Mouse (Mus musculus): Measurements from ENCODE around the gene Nr2f2.

Nr2f2 gene

DNA sequence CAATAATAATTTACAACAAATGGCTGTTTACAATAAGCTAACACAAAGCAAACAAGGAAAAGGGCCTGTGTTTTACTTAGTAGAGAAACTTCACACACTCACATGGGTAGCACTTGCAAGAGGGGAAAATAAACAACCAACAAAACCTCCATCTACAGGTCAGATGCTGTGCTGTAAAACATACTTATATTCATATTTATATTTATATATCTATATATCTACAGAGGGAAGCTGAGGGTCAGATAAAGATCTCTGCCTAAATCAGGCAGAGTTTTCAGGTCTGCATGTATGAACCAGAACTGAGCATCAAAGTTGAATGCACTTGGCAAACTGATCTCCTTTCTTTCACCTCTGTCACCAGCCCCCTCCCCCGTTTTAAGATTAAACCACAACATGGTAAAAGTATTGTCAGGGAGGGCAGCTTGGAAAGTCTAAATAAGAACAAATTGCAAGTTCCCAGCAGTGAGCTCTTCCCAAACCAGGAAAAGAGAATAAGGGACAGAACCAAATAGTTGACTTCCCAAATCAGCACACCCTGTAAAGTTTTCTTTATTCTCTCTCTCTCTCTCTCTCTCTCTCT lies 14.5 kb downstream of the Nr2f2 start:
- DNase-seq (ENCODE audit: low spot score in 2 of 2) = peak in 1 of 2 experiments; percentile 3

DNA sequence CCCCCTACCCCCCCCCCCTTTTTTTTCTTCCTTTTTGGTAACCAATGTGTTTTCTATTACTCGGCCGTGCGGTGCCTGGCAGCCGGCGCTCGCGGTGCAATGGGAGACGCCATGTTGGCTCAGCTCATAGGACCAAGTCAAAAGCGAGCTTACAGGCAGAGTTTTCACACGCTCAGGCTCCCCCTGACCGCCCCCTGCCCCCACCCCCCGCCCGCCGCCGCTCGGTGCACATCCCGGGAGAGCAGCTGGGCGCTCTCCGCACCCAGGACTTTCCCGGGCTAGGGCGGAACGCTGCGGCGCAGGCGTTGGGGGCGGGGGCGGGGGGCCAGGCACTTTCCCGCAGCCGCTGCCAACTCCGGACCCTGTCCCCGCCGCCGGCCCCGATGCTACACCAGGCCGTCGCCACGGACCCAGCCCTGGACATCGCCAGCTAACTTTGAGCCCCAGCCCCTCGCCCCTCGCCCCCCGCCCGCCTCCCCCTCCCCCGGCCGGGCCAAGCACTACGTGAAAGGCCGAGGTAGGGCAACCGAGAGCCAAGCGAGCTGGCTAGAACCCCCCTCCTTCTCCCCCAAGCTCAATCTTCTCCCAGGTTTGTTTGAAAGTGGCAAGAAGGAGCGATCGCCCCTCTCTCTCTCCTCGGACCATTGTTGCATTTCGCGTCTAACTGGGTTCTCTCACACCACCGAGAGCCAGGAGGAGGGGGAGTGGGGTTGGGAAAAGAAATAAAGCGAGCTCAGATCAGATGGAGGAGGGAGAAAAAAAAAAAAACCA lies 15.6 kb downstream of the Nr2f2 start:
- DNase-seq (ENCODE audit: low spot score in 2 of 2) = peak in 1 of 2 experiments; percentile 49

DNA sequence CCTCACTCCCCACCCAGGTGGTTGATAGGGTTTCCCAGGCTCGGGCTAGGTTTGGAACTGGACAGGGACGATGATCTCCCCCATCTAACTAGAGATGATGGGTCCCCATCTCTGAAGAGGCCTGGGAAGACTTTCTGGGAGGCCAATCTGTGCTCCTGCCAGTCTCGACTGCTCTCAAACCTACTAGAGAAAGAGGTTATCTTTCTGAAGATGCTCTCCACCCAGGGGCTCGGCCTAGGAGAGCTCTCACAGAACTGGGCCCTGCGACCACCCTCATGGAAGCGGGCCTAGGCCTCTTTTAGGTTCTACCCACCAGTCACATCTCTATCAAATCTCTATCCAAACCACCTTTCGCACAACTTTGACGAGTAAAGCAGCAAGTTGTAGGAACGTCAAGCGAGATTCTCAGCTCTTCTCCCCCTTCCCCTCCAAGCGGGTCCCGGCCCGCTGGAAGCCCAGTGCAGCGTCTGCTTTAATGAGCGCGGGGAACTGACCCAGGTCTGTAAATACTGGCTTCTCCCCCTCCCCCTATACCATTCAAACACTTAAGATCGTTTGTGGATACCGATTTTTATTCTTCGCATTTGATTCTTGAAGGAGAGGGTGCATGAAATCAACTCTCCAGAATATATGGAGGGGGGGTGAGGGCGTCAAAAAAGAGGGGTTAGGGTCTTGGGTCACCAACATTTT lies 16.4 kb downstream of the Nr2f2 start:
- no peak for DNase-seq (ENCODE audit: low spot score in 2 of 2)

DNA sequence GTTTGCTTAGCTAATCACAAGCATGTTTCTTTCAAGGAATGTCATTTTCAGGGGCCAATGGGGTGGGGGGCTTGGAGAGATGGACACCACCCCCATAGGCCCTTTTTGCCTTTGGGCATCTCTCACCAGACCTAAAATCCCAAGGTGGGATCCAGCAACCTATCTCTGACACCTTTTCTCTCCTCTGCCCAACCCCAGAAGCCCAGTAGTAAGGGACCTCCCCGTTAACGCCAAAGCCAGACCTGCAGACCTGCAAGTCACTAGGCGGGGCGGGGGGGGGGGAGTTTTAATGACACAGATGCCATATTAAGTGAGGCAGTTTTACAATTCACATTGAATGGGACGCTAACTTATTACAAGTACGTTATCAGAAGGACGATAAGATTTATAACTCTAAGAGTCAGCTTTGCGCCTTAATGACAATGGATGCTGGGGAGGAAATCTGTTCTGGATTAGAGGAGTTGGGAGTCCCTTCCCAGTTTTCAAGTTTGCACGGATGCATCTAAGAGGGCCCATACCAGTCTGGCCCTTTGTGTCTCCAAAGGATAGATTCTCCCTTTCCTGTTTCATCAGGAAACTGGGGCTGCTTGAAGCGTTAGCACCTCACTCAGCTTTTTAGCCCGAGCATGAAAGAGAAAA lies 17.4 kb downstream of the Nr2f2 start:
- no peak for DNase-seq (ENCODE audit: low spot score in 2 of 2)

DNA sequence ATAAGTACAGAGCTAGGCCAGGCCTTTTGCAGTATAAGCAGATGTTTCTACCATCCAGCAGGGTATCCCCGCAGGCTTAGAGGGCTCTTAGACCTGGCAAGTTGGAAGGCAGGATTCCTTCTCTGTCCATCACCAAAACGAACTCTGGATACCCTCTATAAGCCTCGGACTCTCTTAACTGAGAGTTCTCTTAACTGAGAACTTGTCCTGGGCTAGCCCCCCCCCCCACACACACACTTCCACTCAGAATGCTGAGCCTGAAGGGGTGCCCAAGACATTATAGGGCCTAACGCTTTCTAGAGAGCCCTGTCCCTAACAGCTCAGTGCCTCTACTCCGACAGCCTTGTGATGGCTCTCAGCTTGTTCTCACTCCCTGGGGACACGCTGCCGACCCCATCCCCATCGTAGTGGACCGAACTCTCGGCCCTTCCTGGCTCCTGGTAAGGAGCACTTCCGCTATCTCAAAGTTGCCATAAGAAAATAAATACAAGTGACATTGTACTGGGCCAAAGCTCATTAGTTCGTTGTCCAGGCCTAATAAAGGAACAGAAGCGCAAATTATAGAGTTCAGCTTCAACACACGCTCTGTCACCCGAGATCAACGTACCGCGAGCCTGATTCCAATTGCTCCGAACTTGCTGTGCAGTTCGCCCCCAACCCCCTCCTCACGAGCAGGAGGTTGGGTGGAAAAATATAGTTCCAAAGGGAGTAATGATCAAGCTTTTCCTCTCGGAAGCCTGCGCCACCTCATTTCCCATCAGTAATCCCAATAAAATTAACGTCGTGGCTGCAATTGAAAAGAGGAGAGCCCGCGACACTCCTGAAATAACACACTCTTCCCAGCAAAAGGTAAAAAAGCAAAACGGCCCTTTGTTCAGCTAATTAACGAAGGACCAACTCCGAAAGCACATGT lies 18.2 kb downstream of the Nr2f2 start:
- DNase-seq (ENCODE audit: low spot score in 2 of 2) = no peak

DNA sequence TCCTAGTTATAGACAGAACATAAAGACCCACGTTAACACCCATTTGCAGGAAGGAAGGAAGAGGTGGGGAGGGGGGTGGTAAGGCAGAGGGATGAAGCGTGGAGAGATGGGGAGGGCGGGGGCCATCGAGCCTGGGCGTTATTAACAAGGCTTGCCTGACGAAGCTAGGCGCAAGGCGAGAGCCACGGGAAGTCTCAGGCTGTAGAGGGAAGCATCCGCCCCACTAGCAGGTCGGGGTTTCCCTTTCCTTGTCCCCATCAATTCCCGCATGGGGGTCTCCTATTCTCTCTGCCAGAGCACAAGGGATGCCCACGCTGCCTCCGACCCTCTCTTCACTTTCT lies 18.9 kb downstream of the Nr2f2 start:
- peak in 1 of 2 experiments; percentile 4 for DNase-seq (ENCODE audit: low spot score in 2 of 2)

DNA sequence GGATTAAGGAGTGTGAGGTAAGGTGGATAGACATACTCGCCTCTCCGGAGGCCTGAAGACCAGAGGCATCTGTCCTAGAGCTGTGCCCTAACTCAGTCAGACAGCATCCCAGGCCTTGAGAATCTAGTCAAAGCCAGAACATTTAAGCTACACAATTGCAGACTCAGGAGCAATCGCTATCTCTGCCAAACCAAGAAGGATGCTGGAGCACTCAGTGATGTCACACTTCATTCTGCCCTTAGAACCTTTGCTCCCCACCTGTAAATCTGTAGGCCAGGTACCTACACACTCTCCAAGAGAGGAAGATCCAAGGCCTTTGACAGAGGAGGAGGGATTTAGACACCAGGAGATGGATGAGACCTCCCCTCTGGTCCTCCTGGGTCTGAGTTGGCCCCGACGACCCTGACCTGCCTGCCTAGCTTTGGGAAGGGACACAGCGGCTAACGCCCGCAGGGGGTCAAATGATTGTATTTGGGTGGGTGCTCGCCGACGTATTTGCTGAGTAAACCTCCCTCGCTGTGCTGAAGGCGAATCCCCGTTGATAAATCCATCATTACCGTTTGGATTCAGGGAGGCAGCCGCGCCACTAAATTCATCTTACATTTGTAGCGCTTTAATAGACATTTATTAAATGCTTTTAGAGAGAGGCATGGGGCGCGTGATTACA lies 19.5 kb downstream of the Nr2f2 start:
- DNase-seq (ENCODE audit: low spot score in 2 of 2) = peak in 1 of 2 experiments; percentile 6

DNA sequence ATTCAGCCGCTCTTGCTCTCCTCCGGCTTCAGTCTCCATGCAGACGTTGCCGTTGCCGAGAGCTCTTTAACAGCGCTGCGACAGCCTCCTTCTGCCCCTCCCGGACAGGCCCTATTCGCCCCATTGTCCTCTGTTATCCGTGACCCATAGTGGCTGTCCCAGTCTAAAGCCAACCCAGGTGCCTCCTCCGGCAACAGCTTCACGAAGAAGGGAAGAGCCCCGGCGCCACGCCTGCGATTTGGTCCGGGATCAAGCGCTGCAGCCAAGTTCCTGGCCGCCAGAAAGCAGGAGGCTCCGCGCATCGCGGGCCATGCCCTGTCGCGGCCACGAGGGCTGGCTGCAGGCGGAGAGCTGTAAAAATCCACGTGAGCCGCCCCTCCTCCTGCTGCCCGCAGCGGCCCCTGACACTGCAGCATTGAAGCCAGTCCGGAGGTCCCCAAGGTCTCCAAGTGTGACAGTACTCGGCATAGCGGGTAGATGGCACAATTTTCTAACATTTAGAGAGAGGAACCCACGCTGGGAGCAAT lies 20.5 kb downstream of the Nr2f2 start:
- DNase-seq (ENCODE audit: low spot score in 2 of 2) = peak in 1 of 2 experiments; percentile 46

DNA sequence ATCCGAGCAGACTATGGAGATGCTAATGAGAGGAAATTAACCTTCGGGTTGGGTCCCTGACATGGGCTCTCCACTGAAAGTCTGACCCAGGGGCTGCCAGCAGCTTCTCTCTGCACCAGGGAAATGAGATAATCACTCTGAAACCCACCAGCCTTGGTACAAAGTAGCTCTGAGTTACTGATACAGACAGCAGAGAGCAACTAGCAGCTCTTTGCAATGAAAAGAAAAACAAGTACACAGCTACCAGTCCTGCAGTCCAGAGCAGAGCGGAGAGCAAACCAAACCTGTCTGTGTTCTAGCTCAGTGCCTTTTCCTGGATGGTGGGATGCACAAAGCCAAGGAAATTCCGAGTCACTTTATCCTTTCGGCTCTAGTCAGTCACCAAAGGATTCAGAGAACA lies 23.1 kb downstream of the Nr2f2 start:
- DNase-seq (ENCODE audit: low spot score in 2 of 2) = peak; percentile 3 to 6

DNA sequence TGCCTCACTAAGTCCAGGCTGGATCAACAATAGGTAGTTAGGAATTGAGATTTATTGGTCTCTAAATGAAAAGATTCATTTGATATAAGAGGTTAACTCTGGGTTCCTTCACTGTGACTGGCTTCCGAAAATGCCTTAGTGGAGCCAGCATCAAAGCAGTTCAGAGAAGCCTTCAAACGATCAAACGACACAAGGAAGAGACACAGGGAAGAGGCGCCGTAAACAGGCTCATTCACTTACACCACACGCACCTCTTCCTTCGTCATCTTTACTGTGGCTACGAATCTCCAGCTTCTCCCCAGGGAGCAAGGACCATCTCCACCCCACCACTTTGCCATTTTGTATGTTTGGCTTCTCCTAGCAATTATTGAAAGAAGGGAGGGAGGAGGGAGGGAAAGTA lies 23.8 kb downstream of the Nr2f2 start:
- peak in 1 of 2 experiments; percentile 3 for DNase-seq (ENCODE audit: low spot score in 2 of 2)

DNA sequence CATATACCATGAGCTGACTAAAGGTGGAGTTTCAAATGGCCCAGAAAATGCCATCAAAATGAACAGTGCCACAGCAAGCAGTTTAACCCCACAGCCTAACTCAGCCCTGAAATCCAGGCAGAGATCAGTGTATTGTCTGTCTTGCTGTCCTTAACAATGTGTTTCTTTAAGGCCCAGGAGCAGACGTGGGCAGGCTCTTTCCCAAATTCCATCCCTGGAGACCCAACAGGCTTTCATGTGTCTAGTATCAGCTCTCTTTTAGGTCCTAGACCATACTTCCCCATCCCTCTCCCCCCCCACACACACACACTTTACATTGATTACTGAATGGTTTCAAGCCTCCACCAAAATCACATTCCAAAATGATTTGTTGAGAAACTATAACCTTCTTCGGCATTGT lies 24.5 kb downstream of the Nr2f2 start:
- DNase-seq (ENCODE audit: low spot score in 2 of 2) = no peak

DNA sequence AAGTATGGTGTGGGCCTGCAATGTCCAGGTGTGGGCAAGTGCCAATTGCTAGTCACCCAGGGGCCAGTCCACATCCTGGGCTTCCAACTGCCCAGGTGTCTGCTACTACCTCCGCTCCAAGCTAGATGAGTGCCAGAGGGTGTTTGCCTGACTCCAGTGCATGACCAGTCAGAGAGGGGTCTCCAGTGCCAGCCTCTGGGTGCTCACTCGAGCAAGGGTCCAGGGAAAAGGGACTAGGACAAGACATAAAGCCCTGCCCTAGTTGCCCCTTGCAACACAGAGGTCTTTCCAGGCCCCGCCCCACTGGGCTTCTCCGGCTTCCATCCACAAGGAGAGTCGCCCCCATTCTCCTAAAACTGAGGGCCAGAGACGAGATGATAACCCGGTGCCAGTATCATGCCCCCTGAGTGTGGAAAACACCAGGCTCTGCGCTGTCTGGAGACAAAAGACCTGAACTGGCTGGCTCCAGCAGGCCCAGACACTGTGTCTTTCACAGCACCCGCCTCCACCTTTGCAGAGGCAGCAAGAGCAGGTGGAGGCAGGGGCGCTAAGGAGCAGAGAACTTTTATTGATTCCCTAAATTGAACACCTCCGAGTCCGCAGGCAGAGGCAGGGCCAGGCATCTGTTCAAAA lies 26.4 kb downstream of the Nr2f2 start:
- peak in 1 of 2 experiments; percentile 8 for DNase-seq (ENCODE audit: low spot score in 2 of 2)

DNA sequence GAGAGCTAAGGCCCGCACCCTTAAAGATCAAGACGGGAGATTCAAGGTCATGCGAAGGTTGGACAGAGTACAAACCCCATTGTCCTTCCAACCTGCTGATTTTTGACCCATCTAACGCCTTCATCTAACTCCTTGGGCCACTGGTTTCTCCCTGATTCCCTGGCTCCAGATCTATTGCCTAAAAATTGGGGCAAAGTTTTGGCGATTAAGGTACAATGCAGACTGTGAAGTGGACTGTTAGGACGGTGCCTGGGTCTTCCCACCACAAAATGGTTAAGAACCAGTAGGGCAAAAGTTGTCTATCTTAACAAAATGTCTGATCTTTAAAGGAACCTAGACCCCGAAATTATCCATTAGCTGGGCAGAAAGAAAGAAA lies 28.3 kb downstream of the Nr2f2 start:
- DNase-seq (ENCODE audit: low spot score in 2 of 2) = no peak

DNA sequence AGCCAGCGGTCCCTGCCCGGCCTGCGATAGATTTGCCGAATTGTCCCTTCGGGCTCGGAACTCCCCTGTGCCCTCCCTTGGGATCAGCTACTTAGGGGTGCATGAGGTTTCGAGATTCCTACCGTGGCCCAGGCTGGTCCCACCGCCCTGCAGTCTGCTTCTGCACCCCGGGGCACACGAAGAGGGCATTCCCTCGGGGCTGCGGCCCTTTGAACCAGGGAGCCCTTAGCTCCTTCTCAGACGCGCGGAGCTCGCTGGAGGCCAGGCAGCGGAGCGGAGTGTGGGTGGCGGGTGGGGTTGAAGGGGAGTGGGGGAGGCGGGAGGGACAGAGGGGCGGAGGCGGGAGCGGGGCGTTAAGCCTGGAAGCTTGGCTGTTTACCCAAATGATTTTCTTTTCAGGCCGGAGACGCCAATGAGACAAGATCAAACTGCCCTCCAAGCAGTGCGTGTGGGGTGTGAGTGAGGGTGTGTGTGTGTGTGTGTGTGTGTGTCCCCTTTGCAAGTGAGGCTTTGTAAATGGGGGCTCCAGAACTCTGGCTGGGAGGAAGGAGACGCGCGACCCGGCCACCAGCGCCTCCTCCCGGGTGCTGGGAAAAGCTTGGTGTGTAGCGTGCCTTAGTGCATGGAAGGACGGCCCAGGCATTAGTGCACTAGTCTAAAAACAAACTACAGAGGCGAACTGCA lies 28.8 kb downstream of the Nr2f2 start:
- peak in 1 of 2 experiments; percentile 2 for DNase-seq (ENCODE audit: low spot score in 2 of 2)

DNA sequence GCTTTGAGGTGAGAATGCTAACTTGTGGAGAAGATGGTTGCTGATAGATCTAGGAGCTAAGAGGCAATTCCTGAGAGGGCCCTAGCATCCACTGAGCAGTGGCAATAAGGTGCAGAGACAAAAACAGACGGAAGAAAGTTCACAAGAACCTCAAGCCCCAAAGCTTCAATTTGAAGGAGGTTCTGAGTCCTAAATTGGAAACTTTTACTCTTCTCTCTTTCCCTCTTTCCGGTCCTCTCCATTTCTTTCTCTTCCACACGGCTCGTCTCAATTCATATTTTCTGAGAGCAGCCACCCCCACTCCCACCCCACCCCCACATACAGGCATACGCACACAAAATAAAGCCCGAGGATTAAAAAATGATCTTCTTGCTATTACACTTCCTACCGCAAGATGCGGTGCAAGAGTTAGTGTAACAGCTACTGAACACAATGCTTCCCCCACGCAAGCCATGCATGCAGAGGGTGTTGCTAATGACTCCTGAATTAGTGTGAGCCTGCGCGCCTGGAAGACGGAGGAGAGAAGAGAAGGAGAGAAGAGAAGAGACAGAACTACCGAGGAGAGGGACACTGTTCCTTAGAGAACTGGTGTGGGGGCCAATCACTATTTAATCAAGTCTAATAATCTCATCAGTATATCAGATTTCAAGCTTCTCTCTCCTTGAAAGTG lies 29.8 kb downstream of the Nr2f2 start:
- DNase-seq (ENCODE audit: low spot score in 2 of 2) = peak in 1 of 2 experiments; percentile 31

DNA sequence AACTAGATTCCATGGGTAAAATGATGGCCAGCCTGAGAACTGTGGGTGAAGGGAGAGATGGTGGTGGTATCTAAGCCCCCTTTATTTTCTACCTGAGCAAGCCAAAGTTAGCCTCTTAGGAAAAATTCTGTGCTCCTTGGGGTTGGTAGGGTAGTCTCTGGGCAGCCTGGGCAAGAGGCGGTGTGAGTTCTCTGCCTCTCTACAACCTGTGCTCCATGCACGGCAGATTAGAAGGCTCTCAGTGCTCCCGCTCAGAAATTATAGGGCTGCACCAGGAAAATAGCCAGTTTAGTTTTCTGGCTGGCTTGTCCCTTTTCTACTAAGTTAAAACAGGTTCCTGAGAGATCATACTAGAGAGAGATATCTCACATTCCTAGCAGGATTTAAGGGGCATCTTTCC lies 30.4 kb downstream of the Nr2f2 start:
- DNase-seq (ENCODE audit: low spot score in 2 of 2) = no peak

DNA sequence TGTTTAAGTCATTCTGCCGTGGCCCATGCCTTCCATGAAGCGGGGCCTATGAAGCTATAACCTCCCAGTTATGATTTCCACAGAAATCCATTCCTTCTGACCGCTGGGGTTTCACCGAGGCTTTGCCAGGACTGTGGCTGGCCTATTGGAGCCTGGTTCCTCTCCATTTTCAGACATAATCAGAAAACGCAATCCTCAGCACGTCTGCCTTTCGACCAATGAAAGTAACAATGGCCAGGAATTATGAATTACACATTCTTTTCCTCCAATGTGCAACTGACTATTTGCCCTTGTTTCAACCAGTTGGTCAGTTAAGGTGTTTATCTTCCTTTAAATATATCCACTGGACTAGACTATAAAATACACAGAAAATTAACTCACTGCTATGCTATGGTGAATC lies 31.1 kb downstream of the Nr2f2 start:
- DNase-seq (ENCODE audit: low spot score in 2 of 2) = no peak

DNA sequence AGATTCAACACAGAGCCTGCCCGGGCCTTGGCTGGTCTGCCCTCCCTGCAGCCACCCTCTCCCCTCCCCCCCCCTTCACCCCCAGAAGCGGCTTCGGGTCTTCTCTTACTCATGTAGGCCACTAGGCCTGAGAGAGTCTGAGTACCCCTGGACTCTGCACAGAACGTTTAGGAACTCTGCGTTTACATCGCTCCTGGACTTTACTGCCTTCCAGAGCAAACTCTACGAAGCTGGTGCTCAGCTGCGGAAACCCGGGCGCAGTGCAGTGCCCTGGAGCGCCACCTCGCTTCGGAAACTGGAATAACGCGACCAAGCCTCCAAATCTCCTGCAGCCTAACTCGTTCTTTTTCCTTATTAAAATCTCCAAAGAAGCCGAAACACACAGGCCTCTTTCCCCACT lies 31.7 kb downstream of the Nr2f2 start:
- DNase-seq (ENCODE audit: low spot score in 2 of 2) = peak; percentile 89 to 90

DNA sequence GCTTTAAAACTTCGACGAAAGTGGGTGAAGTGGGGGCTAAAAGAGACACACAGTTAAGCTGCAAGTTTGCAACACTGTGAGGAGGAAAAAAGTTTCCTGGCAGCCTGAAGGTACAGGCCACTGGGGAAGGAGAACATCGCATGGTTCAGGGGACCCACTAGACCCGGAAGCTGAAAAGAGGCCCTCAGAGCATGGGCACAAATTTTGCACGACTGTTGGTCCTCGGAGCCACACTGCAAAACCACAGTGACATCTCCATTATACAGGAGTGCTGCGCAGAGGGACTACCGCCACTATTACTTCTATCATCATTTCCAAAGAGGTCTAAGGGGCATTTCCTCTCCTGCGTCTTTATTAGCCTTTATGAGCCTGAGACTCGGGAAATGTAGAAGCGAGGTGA lies 32.7 kb downstream of the Nr2f2 start:
- no peak for DNase-seq (ENCODE audit: low spot score in 2 of 2)

Measured in right cerebral cortex, adult 2 months (tissue).